Mouse (Mus musculus) forebrain, embryonic 12.5 days (tissue): Measurements from ENCODE around the gene D630003M21Rik. TPM values are rescaled to one million over a fixed set of nuclear protein-coding genes. Genes with fewer than 3 reads are reported as not detected.

Experiments used
- ATAC-seq: fragments of 200-750 bp; cut with Nextera tagmentation; 2 replicates; pipeline ENCODE4 v1.8.0; 2017; ENCODE audit warnings: moderate TSS enrichment; ENCODE audit not compliant: low FRiP score
- H3K27ac ChIP-seq: fragments of 300-500 bp; sonication (generic); 2 replicates; pipeline ENCODE4 v1.5.1; 2016; ENCODE audit warnings: mild to moderate bottlenecking
- H3K27me3 ChIP-seq: fragments of 300-500 bp; sonication (generic); 2 replicates; pipeline ENCODE4 v1.6.1; 2016; ENCODE audit warnings: mild to moderate bottlenecking
- H3K36me3 ChIP-seq: fragments of 300-500 bp; sonication (generic); replicated peaks from 2 replicates; pipeline ENCODE4 v1.6.1; 2016; ENCODE audit warnings: mild to moderate bottlenecking
- H3K4me1 ChIP-seq: fragments of 300-500 bp; sonication (generic); 2 replicates; pipeline ENCODE4 v1.6.1; 2016
- H3K4me2 ChIP-seq: fragments of 300-500 bp; sonication (generic); 2 replicates; pipeline ENCODE4 v1.6.1; 2016; ENCODE audit warnings: mild to moderate bottlenecking, moderate library complexity
- H3K4me3 ChIP-seq: fragments of 300-500 bp; sonication (generic); replicated peaks from 2 replicates; pipeline ENCODE4 v1.5.1; 2016; ENCODE audit warnings: mild to moderate bottlenecking
- H3K9ac ChIP-seq: fragments of 300-500 bp; sonication (generic); 2 replicates; pipeline ENCODE4 v1.6.1; 2016; ENCODE audit warnings: mild to moderate bottlenecking
- H3K9me3 ChIP-seq: fragments of 300-500 bp; sonication (generic); 2 replicates; pipeline ENCODE4 v1.6.1; 2016
- WGBS: fragments of 180-500 bp; shearing (Covaris S2); methylation state at CpG from one replicate; pipeline ENCODE4 v1.1.7; 2016; 5-methylcytosine and 5-hydroxymethylcytosine counted together
- polyA plus RNA-seq: library from polyadenylated mRNA; unstranded; fragments of >200 nt; fragmentation: Nextera tagmentation; extraction: Ambion mirVana; gene quantifications from 2 replicates; pipeline ENCODE4 v1.2.1, GENCODE M21; 2016

D630003M21Rik gene
- polyA plus RNA-seq, 1 experiment from 2014 or later: 3.4 TPM

GRCm38 (mm10) chr2:158210503-158210902 lies 18.5 kb downstream of the D630003M21Rik start:
- ATAC-seq: no peak
- H3K27me3 ChIP-seq: peaks cover 8% of the 10 kb centered on the region; the same call in 1 of the 2 replicates
- 0 out of 2 replicates have a peak overlapping the region, but pooled peaks have one; percentile 9 for H3K9ac ChIP-seq
- no peak overlapping the region for H3K4me2 ChIP-seq
- H3K36me3 ChIP-seq: no peaks in the 10 kb centered on the region; the same call in 1 of the 2 replicates
- H3K4me1 ChIP-seq: peaks cover 11% of the 10 kb centered on the region; the same call in 1 of the 2 replicates
- no peak overlapping the region for H3K27ac ChIP-seq
- no peak overlapping the region for H3K4me3 ChIP-seq
- 46% methylated on average over 4 of the region's 4 CpGs for WGBS
- no peaks in the 10 kb centered on the region for H3K9me3 ChIP-seq

- Histone ChIP-seq H3K9me3 (no peaks in the 10 kb centered on the region), H3K4me2 (no peak overlapping the region), H3K9ac (no peak overlapping the region), H3K4me1 (peaks cover 8% of the 10 kb centered on the region), H3K36me3 (no peaks in the 10 kb centered on the region; the same call in 1 of the 2 replicates), H3K27ac (no peak overlapping the region), H3K4me3 (no peak overlapping the region), H3K27me3 (peaks cover 8% of the 10 kb centered on the region; the same call in 1 of the 2 replicates)
- ATAC-seq: no peak
- WGBS: 69% methylated on average over 9 of the region's 9 CpGs
These were observed 19.2 kb downstream of the D630003M21Rik start for GRCm38 (mm10) chr2:158209776-158210175.

DNA sequence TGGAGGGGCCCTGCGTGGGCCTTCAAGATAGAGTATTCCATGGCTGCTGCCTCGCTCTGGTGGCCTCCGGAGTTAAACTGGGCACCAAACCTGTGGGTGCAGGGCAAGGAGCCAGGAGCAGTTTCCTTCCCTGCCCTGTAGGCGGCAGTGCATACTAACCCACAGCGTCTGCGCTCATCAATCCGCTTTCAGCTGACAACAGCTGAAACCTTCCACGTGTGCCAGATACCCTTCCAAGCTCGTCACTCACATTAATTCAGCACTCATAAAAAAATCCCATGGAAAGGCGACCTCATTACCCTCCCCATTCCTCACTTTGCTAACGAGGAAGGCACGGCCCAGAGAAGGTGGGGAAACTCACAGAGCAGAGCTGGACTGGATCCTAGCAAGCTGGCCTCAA lies 21.2 kb downstream of the D630003M21Rik start:
- Histone ChIP-seq H3K36me3 (no peaks in the 10 kb centered on the region; the same call in 1 of the 2 replicates), H3K4me2 (no peak overlapping the region), H3K27ac (no peak overlapping the region), H3K4me3 (no peak overlapping the region), H3K9me3 (no peaks in the 10 kb centered on the region), H3K9ac (no peak overlapping the region), H3K4me1 (peaks cover 8% of the 10 kb centered on the region), H3K27me3 (peaks cover 8% of the 10 kb centered on the region; the same call in 1 of the 2 replicates)
- peak; percentile 49; the same call in 1 of the 2 replicates for ATAC-seq
- 10% methylated on average over 12 of the region's 12 CpGs for WGBS

DNA sequence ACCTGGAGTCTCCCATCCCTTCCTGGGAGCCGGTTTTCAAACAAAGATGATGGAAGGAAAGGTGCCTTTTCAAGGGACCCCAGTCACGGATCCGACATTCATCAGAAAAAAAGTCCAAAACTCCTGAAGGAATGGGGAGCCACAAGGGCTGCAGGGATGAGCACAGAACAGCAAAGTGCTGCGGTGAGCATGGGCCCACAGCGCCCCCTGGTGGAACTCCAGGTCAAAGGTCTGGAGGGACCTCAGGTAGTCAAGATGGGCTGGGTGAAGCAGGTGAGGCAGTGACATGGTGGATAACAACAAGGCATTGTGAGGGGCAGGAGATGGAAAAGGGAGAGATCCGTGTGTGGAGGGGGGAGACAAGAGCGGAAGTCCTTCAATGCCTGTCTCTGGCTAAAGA lies 24.9 kb downstream of the D630003M21Rik start:
- no peak overlapping the region for H3K27ac ChIP-seq
- H3K4me2 ChIP-seq: no peak overlapping the region
- peak; percentile 78 for ATAC-seq
- no peaks in the 10 kb centered on the region; the same call in 1 of the 2 replicates for H3K4me1 ChIP-seq
- no peak overlapping the region for H3K9ac ChIP-seq
- WGBS: 6% methylated on average over 7 of the region's 7 CpGs
- H3K4me3 ChIP-seq: no peak overlapping the region
- H3K27me3 ChIP-seq: peaks cover 8% of the 10 kb centered on the region; the same call in 1 of the 2 replicates
- H3K36me3 ChIP-seq: no peaks in the 10 kb centered on the region; the same call in 1 of the 2 replicates
- no peaks in the 10 kb centered on the region for H3K9me3 ChIP-seq

GRCm38 (mm10) chr2:158203686-158204085 lies 25.3 kb downstream of the D630003M21Rik start:
- Histone ChIP-seq H3K4me2 (no peak overlapping the region), H3K4me3 (no peak overlapping the region), H3K4me1 (no peaks in the 10 kb centered on the region; the same call in 1 of the 2 replicates), H3K27me3 (peaks cover 5% of the 10 kb centered on the region; the same call in 1 of the 2 replicates), H3K36me3 (no peaks in the 10 kb centered on the region; the same call in 1 of the 2 replicates), H3K27ac (no peak overlapping the region), H3K9ac (no peak overlapping the region), H3K9me3 (no peaks in the 10 kb centered on the region)
- no peak for ATAC-seq
- 82% methylated on average over 4 of the region's 4 CpGs for WGBS

DNA sequence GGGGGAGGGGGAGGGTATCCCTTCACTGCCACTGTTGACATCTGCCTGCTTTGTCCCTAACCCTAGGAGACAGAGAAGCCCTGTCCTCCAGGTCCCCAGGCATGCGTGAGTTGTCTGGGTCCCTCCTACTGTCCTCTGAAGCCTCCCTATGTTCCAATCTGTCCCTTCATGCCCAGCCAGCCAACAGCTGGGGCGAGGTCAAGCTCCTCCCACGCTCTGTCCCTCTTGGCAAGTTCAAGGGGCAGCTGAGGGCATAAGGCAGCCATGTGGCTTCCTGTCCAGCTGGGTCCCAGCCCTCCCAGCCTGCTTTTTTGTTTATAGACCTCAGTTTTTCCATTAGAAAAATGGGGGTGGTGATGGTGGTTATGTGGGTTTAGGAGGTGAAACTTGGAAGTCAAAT lies 29.7 kb downstream of the D630003M21Rik start:
- Histone ChIP-seq H3K4me3 (no peak overlapping the region), H3K4me2 (no peak overlapping the region), H3K9ac (no peak overlapping the region), H3K36me3 (no peaks in the 10 kb centered on the region), H3K9me3 (no peaks in the 10 kb centered on the region), H3K4me1 (peaks cover 12% of the 10 kb centered on the region), H3K27me3 (no peaks in the 10 kb centered on the region; the same call in 1 of the 2 replicates), H3K27ac (no peak overlapping the region)
- WGBS: 79% methylated on average over 3 of the region's 3 CpGs
- ATAC-seq: no peak

DNA sequence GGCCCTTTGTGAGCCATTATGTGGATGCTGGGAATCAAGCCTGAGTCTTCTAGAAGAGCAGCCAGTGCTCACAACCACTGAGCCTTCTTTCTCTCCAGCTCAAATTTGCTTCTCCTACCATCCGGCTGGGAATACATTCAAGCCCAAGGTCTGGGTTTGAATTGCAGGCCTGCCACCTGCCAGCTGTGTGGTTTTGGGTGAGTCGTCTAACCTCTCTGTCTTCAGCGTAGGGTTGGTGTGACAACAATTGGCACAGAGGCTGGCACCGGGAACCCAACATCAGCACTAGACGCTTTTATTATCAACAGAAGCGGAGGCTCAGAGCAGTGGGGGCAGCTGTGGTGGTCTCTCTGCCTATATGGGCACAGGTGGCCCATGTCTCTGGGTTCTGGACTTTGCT lies 30.2 kb downstream of the D630003M21Rik start:
- WGBS: 95% methylated on average over 6 of the region's 6 CpGs
- ATAC-seq: no peak
- no peak overlapping the region for H3K27ac ChIP-seq
- no peak overlapping the region for H3K4me2 ChIP-seq
- H3K9me3 ChIP-seq: no peaks in the 10 kb centered on the region
- H3K36me3 ChIP-seq: no peaks in the 10 kb centered on the region
- no peak overlapping the region for H3K4me3 ChIP-seq
- peaks cover 16% of the 10 kb centered on the region for H3K4me1 ChIP-seq
- H3K27me3 ChIP-seq: no peaks in the 10 kb centered on the region; the same call in 1 of the 2 replicates
- H3K9ac ChIP-seq: no peak overlapping the region

DNA sequence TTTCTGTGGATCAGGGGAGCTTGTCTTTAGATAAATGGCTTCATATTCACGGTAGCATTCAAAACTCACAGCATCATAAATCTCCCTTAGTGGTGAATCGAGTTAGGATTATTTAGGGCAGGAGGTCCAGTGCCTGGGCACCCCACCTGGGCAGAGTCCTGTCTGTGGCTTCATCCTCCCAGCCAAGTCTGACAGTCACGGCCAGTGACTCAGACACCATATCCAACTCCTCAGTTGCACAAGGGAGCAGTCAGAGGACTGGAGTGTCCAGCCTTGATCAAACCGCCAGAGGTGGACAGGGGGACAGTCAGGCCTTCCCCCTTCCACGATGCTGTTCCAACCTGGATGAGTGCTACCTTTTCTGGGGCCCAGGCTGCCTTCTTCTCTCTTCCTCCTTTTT lies 31.1 kb downstream of the D630003M21Rik start:
- no peaks in the 10 kb centered on the region; the same call in 1 of the 2 replicates for H3K27me3 ChIP-seq
- no peak overlapping the region for H3K9ac ChIP-seq
- H3K4me3 ChIP-seq: no peak overlapping the region
- H3K36me3 ChIP-seq: no peaks in the 10 kb centered on the region
- no peak overlapping the region for H3K27ac ChIP-seq
- WGBS: 88% methylated on average over 5 of the region's 5 CpGs
- no peak overlapping the region for H3K4me2 ChIP-seq
- H3K4me1 ChIP-seq: peaks cover 25% of the 10 kb centered on the region
- ATAC-seq: no peak
- no peaks in the 10 kb centered on the region for H3K9me3 ChIP-seq

DNA sequence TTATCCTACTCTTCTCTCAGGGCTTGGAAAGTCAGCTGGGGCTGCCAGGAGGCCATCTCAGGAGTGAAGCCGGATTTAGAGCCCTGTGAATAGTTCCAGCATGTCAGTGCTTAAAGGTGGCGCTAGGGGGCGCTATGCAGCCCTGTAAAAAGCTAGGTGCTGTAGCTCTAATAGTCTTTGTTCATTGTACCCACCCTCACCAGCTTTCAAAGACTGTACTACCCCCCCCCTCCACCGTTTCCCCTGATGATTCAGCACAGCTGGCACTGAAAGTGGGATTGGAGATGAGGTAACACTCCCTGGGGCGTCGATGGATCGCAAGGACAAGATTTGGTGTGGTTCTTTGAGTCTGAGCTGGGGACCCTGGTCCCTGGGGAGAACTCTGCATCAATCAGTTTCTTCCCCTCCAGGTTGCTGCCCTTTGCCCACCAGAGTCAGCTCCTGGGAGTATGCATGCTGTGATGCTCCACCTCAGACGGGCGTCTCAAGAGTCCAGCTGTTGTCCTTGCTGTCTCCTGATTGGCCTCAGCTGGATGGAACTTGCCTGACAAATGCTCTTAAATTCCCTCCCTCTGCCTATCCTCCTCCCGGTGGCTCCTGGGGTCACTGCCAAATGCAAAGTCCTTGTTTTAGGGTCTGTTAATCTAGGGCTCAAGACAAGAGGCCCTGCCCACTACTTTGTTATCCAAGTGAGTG lies 33.9 kb downstream of the D630003M21Rik start:
- Histone ChIP-seq H3K9me3 (no peaks in the 10 kb centered on the region), H3K4me1 (peaks cover 25% of the 10 kb centered on the region), H3K9ac (no peak overlapping the region), H3K36me3 (no peaks in the 10 kb centered on the region), H3K27me3 (no peaks in the 10 kb centered on the region; the same call in 1 of the 2 replicates), H3K4me3 (no peak overlapping the region), H3K4me2 (no peak overlapping the region), H3K27ac (no peak overlapping the region)
- ATAC-seq: no peak
- 19% methylated on average over 10 of the region's 10 CpGs for WGBS

DNA sequence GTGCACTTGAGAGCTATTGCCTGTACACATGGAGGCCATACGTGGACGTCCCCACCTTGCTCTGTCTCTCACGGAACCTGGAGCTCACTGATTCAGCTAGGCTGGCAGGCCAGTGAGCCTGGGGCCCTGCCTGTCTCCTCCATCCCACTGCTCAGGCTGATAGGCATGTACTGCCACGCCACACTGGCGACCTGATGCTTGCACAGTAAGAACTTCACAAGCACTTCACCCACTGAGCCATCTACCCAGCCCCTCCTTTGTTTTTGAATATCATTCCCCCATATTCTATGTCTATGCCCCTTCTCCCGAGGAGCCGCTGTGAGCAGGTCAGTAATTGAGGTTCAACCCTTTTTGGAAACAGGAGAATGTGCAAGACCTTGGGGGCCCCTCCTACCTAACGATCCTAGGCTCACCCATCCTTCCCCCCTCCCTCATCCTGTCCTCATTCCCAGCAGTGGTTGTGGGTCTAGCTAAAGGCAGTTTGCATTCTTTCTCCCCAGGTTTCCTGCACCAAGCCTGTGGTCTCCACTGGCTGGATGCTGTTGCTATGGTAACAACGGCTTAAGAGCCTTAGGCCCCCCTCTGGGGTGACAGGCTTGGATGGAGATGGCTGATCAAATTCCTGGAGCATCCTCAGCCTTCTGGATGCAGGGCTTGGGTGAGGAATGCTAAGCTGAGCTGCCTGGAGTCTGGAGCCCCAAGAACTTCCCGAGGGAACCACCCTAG lies 35.2 kb downstream of the D630003M21Rik start:
- no peak overlapping the region for H3K9ac ChIP-seq
- H3K4me3 ChIP-seq: no peak overlapping the region

DNA sequence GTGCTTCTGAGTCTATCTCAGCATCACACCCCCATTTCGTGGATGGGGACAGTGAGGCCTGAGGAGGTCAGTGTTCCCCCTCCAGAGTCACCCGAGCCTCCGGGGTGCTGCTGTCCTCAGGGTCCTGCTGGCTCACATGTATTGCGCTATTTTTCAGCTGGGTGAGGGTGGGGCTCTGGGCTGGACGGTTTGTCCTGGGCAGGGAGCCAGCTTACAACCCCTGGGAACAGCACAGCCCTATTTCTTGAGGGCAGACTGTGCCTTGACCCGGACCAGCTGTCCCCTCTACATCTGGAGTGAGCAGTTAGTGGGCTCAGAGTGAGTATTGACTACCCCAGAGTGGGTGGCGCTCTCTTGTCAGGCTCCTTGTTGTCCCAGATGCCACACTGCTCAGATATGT lies 37.9 kb downstream of the D630003M21Rik start:
- no peak for ATAC-seq

More for the DNA sequence above, 35.2 kb downstream of the D630003M21Rik start:
- ATAC-seq: peak; percentile 77
- Histone ChIP-seq H3K4me1 (peaks cover 25% of the 10 kb centered on the region), H3K4me2 (peak overlapping the region; percentile 27; the same call in 1 of the 2 replicates), H3K27me3 (no peaks in the 10 kb centered on the region; the same call in 1 of the 2 replicates), H3K9me3 (no peaks in the 10 kb centered on the region), H3K36me3 (no peaks in the 10 kb centered on the region), H3K27ac (peak overlapping the region; percentile 19; the same call in 1 of the 2 replicates)
- 20% methylated on average over 10 of the region's 10 CpGs for WGBS

DNA sequence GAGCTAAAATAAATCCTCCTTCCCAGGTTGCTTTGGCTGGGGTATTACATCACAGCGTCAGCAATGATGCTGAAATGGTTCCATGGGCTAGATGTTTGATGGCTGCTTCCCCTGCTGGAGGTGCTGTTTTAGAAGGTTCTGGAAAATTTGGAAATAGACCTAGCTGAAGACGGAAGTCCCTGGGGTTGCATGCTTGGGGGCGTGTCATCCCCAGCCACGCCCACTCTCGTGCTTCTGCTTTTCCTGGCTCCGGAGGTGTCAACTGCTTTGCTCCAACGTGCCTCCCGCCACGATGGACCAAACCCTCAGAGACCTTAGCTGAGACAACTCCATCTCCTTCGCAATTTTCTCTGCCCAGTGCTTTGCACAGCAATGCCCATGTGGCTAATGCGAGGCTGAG lies 39.6 kb downstream of the D630003M21Rik start:
- Histone ChIP-seq H3K27me3 (no peaks in the 10 kb centered on the region), H3K36me3 (no peaks in the 10 kb centered on the region), H3K4me1 (peaks cover 21% of the 10 kb centered on the region), H3K4me2 (no peak overlapping the region), H3K4me3 (no peak overlapping the region), H3K27ac (no peak overlapping the region), H3K9ac (no peak overlapping the region), H3K9me3 (no peaks in the 10 kb centered on the region)
- 81% methylated on average over 11 of the region's 11 CpGs for WGBS
- no peak for ATAC-seq

More for the DNA sequence above, 37.9 kb downstream of the D630003M21Rik start:
- WGBS: 79% methylated on average over 7 of the region's 7 CpGs
- no peaks in the 10 kb centered on the region; the same call in 1 of the 2 replicates for H3K27me3 ChIP-seq
- no peaks in the 10 kb centered on the region for H3K36me3 ChIP-seq
- no peak overlapping the region for H3K9ac ChIP-seq
- H3K9me3 ChIP-seq: no peaks in the 10 kb centered on the region
- peaks cover 30% of the 10 kb centered on the region for H3K4me1 ChIP-seq
- no peak overlapping the region for H3K4me3 ChIP-seq
- no peak overlapping the region for H3K4me2 ChIP-seq
- no peak overlapping the region for H3K27ac ChIP-seq
